9 mouse cellular contexts compared by ENCODE assay signal in genomic region chr7:82175327-82175721, GRCm38 (mm10). TPM values are rescaled to one million over a fixed set of nuclear protein-coding genes. Genes with fewer than 3 reads are reported as not detected.
A peak's percentile ranks its signal among the peaks of the same experiment; 100 is the strongest.
DNase-seq lines count a peak whose midpoint lies in the region; ATAC-seq and TF ChIP-seq lines count a peak whose summit lies in the region.
"Had no signal": no experiment of that assay in that cellular context is flagged by ENCODE, and none has a peak within 500 bp of the region (broad histone marks: within the 10 kb centered on the region; RNA-seq: fewer than 3 reads in every experiment).

No protein-coding gene starts in this region.

- H3K27ac ChIP-seq in heart, embryonic 12.5 days (ENCODE audit: poor library complexity, severe bottlenecking): no peak overlapping the region
- peak overlapping the region; percentile 80 for H3K27ac ChIP-seq in forebrain, postnatal 0 days (ENCODE audit: low read depth, low read length)
- no peak overlapping the region for H3K27ac ChIP-seq in liver, postnatal 0 days (ENCODE audit: low read depth)

- no peak; the same call in 1 of the 2 replicates for ATAC-seq in heart, embryonic 12.5 days (ENCODE audit: insufficient number of reproducible peaks, low FRiP score)
- ATAC-seq in forebrain, postnatal 0 days: 0 out of 2 replicates have a peak, but pooled peaks have one; percentile 2
- no peak for ATAC-seq in liver, postnatal 0 days

- H3K36me3 ChIP-seq in heart, embryonic 12.5 days: no peaks in the 10 kb centered on the region
- no peaks in the 10 kb centered on the region for H3K36me3 ChIP-seq in forebrain, postnatal 0 days (ENCODE audit: insufficient read depth)
- H3K36me3 ChIP-seq in liver, postnatal 0 days (replicated peaks; ENCODE audit: insufficient read depth, low read length): no peaks in the 10 kb centered on the region
- H3K36me3 ChIP-seq: G1E had no signal

- peaks cover 12% of the 10 kb centered on the region; the same call in 1 of the 2 replicates for H3K4me1 ChIP-seq in heart, embryonic 12.5 days (replicated peaks)
- H3K4me1 ChIP-seq in forebrain, postnatal 0 days (ENCODE audit: insufficient read depth): peaks cover 9% of the 10 kb centered on the region
- peaks cover 2% of the 10 kb centered on the region; the same call in 1 of the 2 replicates for H3K4me1 ChIP-seq in liver, postnatal 0 days (ENCODE audit: insufficient read depth)

- TF ChIP-seq CTCF in forebrain, postnatal 0 days (IDR thresholded peaks at IDR 0.05; ENCODE audit: low read depth): no peak
- TF ChIP-seq CTCF in liver, postnatal 0 days (IDR thresholded peaks at IDR 0.05; ENCODE audit: low read depth): no peak

- no peak for TF ChIP-seq EP300 in liver, postnatal 0 days (IDR thresholded peaks at IDR 0.05; ENCODE audit: low read depth)

- peaks cover 16% of the 10 kb centered on the region for H3K27me3 ChIP-seq in heart, embryonic 12.5 days (replicated peaks)
- no peaks in the 10 kb centered on the region for H3K27me3 ChIP-seq in forebrain, postnatal 0 days (ENCODE audit: insufficient read depth, low read length)
- peaks cover 23% of the 10 kb centered on the region for H3K27me3 ChIP-seq in liver, postnatal 0 days (ENCODE audit: insufficient read depth, low read length)

- whole genome bisulfite sequencing in heart, embryonic 12.5 days: 0% methylated on average over 16 of the region's 16 CpGs
- WGBS in forebrain, postnatal 0 days: 3% methylated on average over 16 of the region's 16 CpGs
- WGBS in liver, postnatal 0 days (ENCODE audit: insufficient replicate concordance): 4% methylated on average over 16 of the region's 16 CpGs

- peak overlapping the region; percentile 66 for H3K4me3 ChIP-seq in heart, embryonic 12.5 days
- peak overlapping the region; percentile 83 for H3K4me3 ChIP-seq in forebrain, postnatal 0 days (ENCODE audit: low read depth, low read length)
- peak overlapping the region; percentile 44 for H3K4me3 ChIP-seq in liver, postnatal 0 days (ENCODE audit: low read depth, low read length)

- H3K4me2 ChIP-seq in heart, embryonic 12.5 days: peak overlapping the region; percentile 95
- peak overlapping the region; percentile 70 for H3K4me2 ChIP-seq in forebrain, postnatal 0 days (ENCODE audit: low read depth)
- H3K4me2 ChIP-seq in liver, postnatal 0 days (ENCODE audit: low read depth, low read length): peak overlapping the region; percentile 76

- intact Hi-C loops in left cerebral cortex, postnatal 10 days (cut with DNase I): loop anchor here (5.0 kb wide), 2 partner anchors 72 to 87 kb away; no protein-coding TSS in a partner anchor

- peaks cover 9% of the 10 kb centered on the region; the same call in 1 of the 2 replicates for H3K9me3 ChIP-seq in heart, embryonic 12.5 days (replicated peaks)
- H3K9me3 ChIP-seq in forebrain, postnatal 0 days (ENCODE audit: low read length): no peaks in the 10 kb centered on the region
- no peaks in the 10 kb centered on the region for H3K9me3 ChIP-seq in liver, postnatal 0 days (ENCODE audit: low read length)

- no peak for DNase-seq in heart, adult 9 months (ENCODE audit: low spot score in 2 of 2)
- DNase-seq in R1 (ENCODE audit: low read depth, low spot score): peak; percentile 28
- peak; percentile 35 for DNase-seq in forebrain, postnatal 0 days
- no peak for DNase-seq in liver, postnatal 0 days
- no peak for DNase-seq in adrenal gland, postnatal 36 days
- DNase-seq in left cerebral cortex, postnatal 10 days (ENCODE audit: extremely low spot score in 1 of 2, low spot score in 2 of 2): no peak
- no peak for DNase-seq in adrenal gland, adult 2 months

- peak overlapping the region; percentile 60 for H3K9ac ChIP-seq in heart, embryonic 12.5 days
- peak overlapping the region; percentile 83 for H3K9ac ChIP-seq in forebrain, postnatal 0 days
- H3K9ac ChIP-seq in liver, postnatal 0 days (replicated peaks): no peak overlapping the region

RNA-seq across cellular contexts. Expression of gene Sh3gl3, which starts 1.7 kb away (rescaled TPM):
- polyA plus RNA-seq in heart, embryonic 12.5 days (2016; fragmentation: Nextera tagmentation; extraction: Ambion mirVana): 5.4 and 6.4 TPM in 2 replicates
- total RNA-seq in forebrain, postnatal 0 days (2014; rRNA removed): 72.2 and 75.3 TPM in 2 replicates
- 89.4 and 101 TPM in 2 replicates for polyA plus RNA-seq in forebrain, postnatal 0 days (2015; fragmentation: Nextera tagmentation; extraction: Ambion mirVana)
- 0.09 and 0.15 TPM in 2 replicates for polyA plus RNA-seq in liver, postnatal 0 days (2015; fragmentation: Nextera tagmentation; extraction: Ambion mirVana)
- total RNA-seq in adrenal gland, postnatal 36 days (2021): 1 to 10 TPM; 4.3 to 6.0 TPM
- 10 to 100 TPM; 59.5 to 60.4 TPM for total RNA-seq in left cerebral cortex, postnatal 10 days (2021)
- 1 to 10 TPM; 5.8 to 7.9 TPM for total RNA-seq in adrenal gland, adult 2 months (2021)
- 0.49 and 0.70 TPM in 2 replicates for polyA plus RNA-seq in adrenal gland, adult 2 months (2012; rRNA removed)
- polyA plus RNA-seq: G1E had no signal

Comparison
In these comparisons a context has a peak if more than half of its experiments do, and no peak if none do; other contexts are left out.
1. DNase-seq: peak in R1 (single experiment) and forebrain, postnatal 0 days (single experiment); none in heart, adult 9 months (0 of 2), liver, postnatal 0 days (single experiment), adrenal gland, postnatal 36 days (0 of 2), left cerebral cortex, postnatal 10 days (0 of 2) and adrenal gland, adult 2 months (single experiment).
2. Peak in every context shown above with its lines, with median percentiles within 50 percentile points of each other: H3K4me2 ChIP-seq and H3K4me3 ChIP-seq.